Mouse (Mus musculus): ENCODE measurements around the gene Gadd45b. TPM values are rescaled to one million over a fixed set of nuclear protein-coding genes. Genes with fewer than 3 reads are reported as not detected.
A peak's percentile ranks its signal among the peaks of the same experiment; 100 is the strongest.

The Gadd45b gene
- polyA plus RNA-seq (2015; fragmentation: Nextera tagmentation; extraction: Ambion mirVana), result 4.0 and 5.0 TPM in 2 replicates

DNA sequence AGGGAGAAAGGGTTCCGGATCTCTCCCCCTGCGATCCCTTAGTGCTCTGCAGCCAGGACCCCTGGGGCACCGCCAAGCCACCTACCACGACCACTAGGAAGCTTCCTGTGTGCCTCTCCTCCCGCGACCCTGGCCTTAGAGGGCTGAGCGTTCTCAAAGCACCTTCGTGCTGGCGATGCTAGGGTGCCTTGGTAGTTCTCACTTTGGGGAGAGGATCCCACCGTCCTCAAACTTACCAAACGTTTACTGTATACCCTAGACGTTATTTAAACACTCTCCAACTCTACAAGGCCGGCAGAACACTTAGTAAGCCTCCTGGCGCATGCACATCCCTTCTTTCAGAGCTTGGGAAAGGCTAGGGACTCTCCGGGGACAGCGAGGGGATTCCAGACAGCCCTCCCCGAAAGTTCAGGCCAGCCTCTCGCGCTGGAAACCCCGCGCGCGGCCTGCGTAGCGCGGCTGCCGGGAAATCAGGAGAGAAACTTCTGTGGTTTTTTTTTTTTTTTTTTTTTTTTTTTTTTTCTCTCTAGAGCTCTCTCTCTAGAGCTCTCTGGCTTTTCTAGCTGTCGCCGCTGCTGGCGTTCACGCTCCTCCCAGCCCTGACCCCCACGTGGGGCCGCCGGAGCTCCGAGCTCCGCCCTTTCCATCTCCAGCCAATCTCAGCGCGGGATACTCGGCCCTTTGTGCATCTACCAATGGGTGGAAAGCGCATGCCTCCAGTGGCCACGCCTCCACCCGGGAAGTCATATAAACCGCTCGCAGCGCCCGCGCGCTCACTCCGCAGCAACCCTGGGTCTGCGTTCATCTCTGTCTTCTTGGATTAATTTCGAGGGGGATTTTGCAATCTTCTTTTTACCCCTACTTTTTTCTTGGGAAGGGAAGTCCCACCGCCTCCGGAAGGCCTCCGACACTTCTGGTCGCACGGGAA lies at the start of gene Gadd45b:
Gene Gadd45b, plus strand, starts transcription at position 775 of the 928 bp plus-strand sequence.
- peak within 1 kb of the TSS; percentile 68 for H3K27ac ChIP-seq (ENCODE audit: low read length)
- no peaks in the 10 kb centered on the region for H3K9me3 ChIP-seq (replicated peaks; ENCODE audit: control insufficient read depth, low read length)
- H3K27me3 ChIP-seq (ENCODE audit: control insufficient read depth, insufficient read depth, low read depth, low read length), result peaks cover 58% of the 10 kb centered on the region
- H3K4me1 ChIP-seq (ENCODE audit: control insufficient read depth, low read depth, low read length), result peaks cover 43% of the 10 kb centered on the region
- no peaks in the 10 kb centered on the region for H3K36me3 ChIP-seq (ENCODE audit: control insufficient read depth, insufficient read depth)
- H3K4me2 ChIP-seq (ENCODE audit: low read depth, low read length), result peak within 1 kb of the TSS; percentile 92
- H3K4me3 ChIP-seq (ENCODE audit: low read depth, low read length), result peak within 1 kb of the TSS; percentile 62
- H3K9ac ChIP-seq (ENCODE audit: low read depth, low read length), result peak within 1 kb of the TSS; percentile 54
- ATAC-seq (ENCODE audit: low read depth), result peak; percentile 89
- WGBS (ENCODE audit: insufficient replicate concordance), result under 1% methylated on average over 56 of the region's 56 CpGs

DNA sequence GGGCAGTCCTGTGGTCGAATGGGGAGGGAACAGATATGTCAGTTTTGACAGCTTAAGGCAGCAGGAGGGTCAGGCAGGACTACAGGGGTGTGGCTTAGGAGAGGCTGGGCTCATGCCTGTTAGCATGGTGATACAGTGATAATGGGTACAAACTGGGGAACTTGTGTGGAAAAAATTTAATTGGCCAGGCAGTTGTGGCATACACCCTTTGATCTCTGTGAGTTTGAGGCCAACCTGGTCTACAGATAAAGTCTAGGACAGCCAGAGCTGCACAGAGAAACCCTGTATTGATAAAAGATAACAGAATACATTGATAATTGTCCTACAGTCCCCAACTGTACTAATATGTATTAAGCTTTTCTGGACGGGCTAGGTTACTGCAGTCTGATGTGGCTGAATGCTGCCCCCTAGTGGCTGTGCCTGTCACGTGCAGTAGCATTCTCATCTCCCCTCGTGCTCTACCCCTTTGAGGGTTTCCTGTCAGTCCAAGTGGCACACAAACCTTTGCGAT lies 49.7 kb upstream of the Gadd45b start:
- Histone ChIP-seq H3K4me1 (ENCODE audit: control insufficient read depth, low read depth, low read length) (peaks cover 23% of the 10 kb centered on the region), H3K27ac (ENCODE audit: low read length) (peak overlapping the region; percentile 45), H3K27me3 (ENCODE audit: control insufficient read depth, insufficient read depth, low read depth, low read length) (no peaks in the 10 kb centered on the region), H3K4me2 (ENCODE audit: low read depth, low read length) (peak overlapping the region; percentile 25; the same call in 1 of the 2 replicates), H3K36me3 (ENCODE audit: control insufficient read depth, insufficient read depth) (no peaks in the 10 kb centered on the region), H3K4me3 (ENCODE audit: low read depth, low read length) (no peak overlapping the region), H3K9me3 (replicated peaks; ENCODE audit: control insufficient read depth, low read length) (no peaks in the 10 kb centered on the region), H3K9ac (ENCODE audit: low read depth, low read length) (0 out of 2 replicates have a peak overlapping the region, but pooled peaks have one; percentile 4)
- ATAC-seq (ENCODE audit: low read depth), result peak; percentile 92
- WGBS (ENCODE audit: insufficient replicate concordance), result 4% methylated on average over 5 of the region's 5 CpGs

DNA sequence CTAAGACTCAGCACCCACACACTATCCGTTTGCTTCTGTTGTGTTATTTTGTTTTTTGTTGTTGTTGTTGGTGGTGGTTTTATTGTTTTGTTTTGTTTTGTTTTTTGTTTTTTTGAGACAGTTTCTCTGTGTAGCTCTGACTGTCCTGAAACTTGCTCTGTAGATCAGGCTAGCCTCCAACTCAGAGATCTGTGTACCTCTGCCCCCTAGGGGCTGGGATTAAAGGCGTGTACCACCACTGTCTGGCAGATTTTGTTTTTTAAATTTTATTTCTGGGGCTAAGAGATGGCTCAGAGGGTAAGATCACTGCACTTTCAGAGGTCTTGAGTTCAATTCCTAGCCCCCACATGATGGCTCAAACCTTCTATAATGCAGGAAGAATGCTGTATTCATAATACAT lies 49.0 kb upstream of the Gadd45b start:
- no peak for ATAC-seq (ENCODE audit: low read depth)
- H3K9me3 ChIP-seq (replicated peaks; ENCODE audit: control insufficient read depth, low read length), result no peaks in the 10 kb centered on the region
- no peak overlapping the region for H3K9ac ChIP-seq (ENCODE audit: low read depth, low read length)
- no peaks in the 10 kb centered on the region for H3K27me3 ChIP-seq (ENCODE audit: control insufficient read depth, insufficient read depth, low read depth, low read length)
- WGBS (ENCODE audit: insufficient replicate concordance), result 55% methylated on average over 2 of the region's 2 CpGs
- H3K4me1 ChIP-seq (ENCODE audit: control insufficient read depth, low read depth, low read length), result peaks cover 23% of the 10 kb centered on the region
- no peaks in the 10 kb centered on the region for H3K36me3 ChIP-seq (ENCODE audit: control insufficient read depth, insufficient read depth)
- peak overlapping the region; percentile 25; the same call in 1 of the 2 replicates for H3K4me2 ChIP-seq (ENCODE audit: low read depth, low read length)
- H3K27ac ChIP-seq (ENCODE audit: low read length), result peak overlapping the region; percentile 45
- no peak overlapping the region for H3K4me3 ChIP-seq (ENCODE audit: low read depth, low read length)

DNA sequence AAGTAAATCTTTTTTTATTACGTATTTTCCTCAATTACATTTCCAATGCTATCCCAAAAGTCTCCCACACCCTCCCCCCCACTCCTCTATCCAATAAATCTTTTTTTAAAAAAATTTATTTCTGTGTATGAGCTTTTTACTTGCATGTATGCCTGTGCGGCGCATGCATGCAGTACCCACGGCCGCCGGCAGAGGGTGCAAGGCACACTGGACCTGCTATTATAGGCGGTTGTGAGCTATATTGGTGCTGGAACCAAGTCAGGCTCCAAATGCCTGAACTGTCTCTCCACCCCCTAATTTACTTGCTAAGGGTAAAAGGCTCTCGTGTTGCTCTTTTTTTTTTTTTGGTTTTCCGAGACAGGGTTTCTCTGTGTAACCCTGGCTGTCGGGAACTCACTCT lies 48.6 kb upstream of the Gadd45b start:
- 19% methylated on average over 10 of the region's 10 CpGs for WGBS (ENCODE audit: insufficient replicate concordance)
- H3K36me3 ChIP-seq (ENCODE audit: control insufficient read depth, insufficient read depth), result no peaks in the 10 kb centered on the region
- no peak for ATAC-seq (ENCODE audit: low read depth)
- no peak overlapping the region for H3K4me2 ChIP-seq (ENCODE audit: low read depth, low read length)
- H3K9ac ChIP-seq (ENCODE audit: low read depth, low read length), result no peak overlapping the region
- H3K9me3 ChIP-seq (replicated peaks; ENCODE audit: control insufficient read depth, low read length), result no peaks in the 10 kb centered on the region
- no peaks in the 10 kb centered on the region for H3K27me3 ChIP-seq (ENCODE audit: control insufficient read depth, insufficient read depth, low read depth, low read length)
- H3K4me1 ChIP-seq (ENCODE audit: control insufficient read depth, low read depth, low read length), result peaks cover 23% of the 10 kb centered on the region
- H3K4me3 ChIP-seq (ENCODE audit: low read depth, low read length), result no peak overlapping the region
- no peak overlapping the region for H3K27ac ChIP-seq (ENCODE audit: low read length)

DNA sequence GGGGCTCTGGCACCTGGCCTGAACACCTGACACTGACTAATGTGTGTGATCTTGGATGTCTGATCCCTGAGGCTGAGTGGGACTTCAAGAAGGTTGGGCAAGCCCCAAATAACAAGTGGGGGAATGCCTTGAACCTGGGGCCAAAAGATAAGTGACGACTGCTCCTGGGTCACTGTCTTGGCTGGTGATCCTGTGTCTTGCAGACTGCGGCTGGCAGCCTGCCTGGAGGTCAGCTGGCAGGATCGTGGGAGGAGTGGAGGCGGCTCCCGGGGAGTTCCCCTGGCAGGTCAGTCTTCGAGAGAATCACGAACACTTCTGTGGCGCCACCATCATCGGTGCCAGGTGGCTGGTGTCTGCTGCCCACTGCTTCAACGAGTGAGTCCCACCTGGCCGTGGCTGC lies 42.7 kb upstream of the Gadd45b start:
- Histone ChIP-seq H3K27me3 (ENCODE audit: control insufficient read depth, insufficient read depth, low read depth, low read length) (peaks cover 20% of the 10 kb centered on the region), H3K4me1 (ENCODE audit: control insufficient read depth, low read depth, low read length) (no peaks in the 10 kb centered on the region), H3K27ac (ENCODE audit: low read length) (no peak overlapping the region), H3K4me2 (ENCODE audit: low read depth, low read length) (no peak overlapping the region), H3K36me3 (ENCODE audit: control insufficient read depth, insufficient read depth) (no peaks in the 10 kb centered on the region), H3K4me3 (ENCODE audit: low read depth, low read length) (no peak overlapping the region), H3K9me3 (replicated peaks; ENCODE audit: control insufficient read depth, low read length) (no peaks in the 10 kb centered on the region), H3K9ac (ENCODE audit: low read depth, low read length) (no peak overlapping the region)
- ATAC-seq (ENCODE audit: low read depth), result no peak
- WGBS (ENCODE audit: insufficient replicate concordance), result 48% methylated on average over 11 of the region's 11 CpGs

DNA sequence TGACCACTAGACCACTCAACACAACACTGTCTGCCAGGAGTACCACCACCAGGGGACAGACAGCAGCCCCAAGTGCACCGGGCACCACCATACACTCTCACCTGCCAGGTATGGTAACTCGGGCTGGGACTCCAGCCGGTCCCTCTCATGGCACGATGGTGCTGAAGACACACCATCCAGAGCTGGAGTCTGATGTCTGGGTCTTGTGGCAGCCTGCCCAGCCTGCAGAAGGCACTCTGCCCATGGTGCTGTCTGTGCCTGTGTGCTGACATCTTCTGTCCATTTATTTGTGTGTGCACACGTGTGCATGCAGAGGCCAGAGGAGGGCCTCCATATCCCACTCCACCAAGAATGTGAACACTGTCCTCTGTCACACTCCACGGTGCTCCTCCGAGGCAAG lies 34.8 kb upstream of the Gadd45b start:
- Histone ChIP-seq H3K36me3 (ENCODE audit: control insufficient read depth, insufficient read depth) (peaks cover 2% of the 10 kb centered on the region; the same call in 1 of the 2 replicates), H3K9ac (ENCODE audit: low read depth, low read length) (no peak overlapping the region), H3K4me1 (ENCODE audit: control insufficient read depth, low read depth, low read length) (peaks cover 13% of the 10 kb centered on the region), H3K4me3 (ENCODE audit: low read depth, low read length) (no peak overlapping the region), H3K4me2 (ENCODE audit: low read depth, low read length) (no peak overlapping the region), H3K9me3 (replicated peaks; ENCODE audit: control insufficient read depth, low read length) (no peaks in the 10 kb centered on the region), H3K27ac (ENCODE audit: low read length) (no peak overlapping the region), H3K27me3 (ENCODE audit: control insufficient read depth, insufficient read depth, low read depth, low read length) (peaks cover 2% of the 10 kb centered on the region; the same call in 1 of the 2 replicates)
- no peak for ATAC-seq (ENCODE audit: low read depth)
- 68% methylated on average over 7 of the region's 7 CpGs for WGBS (ENCODE audit: insufficient replicate concordance)

DNA sequence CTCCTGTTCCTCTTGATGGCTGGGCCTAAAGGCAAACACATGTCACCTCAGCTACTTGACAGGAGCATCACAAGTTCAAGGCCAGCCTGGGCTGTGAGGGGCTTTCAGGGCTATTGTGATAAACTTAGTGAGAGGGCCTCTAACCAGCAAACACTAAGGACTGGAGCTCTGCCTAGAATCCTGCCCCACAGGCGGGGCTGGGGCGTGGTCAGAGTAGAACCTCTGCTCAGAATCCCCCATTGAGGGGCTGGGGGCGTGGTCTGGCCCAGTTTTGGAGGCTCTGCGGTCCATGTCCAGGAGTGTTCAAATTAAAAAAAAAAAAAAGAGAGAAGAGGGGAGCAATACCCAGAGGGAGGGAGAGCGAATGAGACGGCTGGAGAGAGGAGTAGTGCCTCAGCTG lies 34.2 kb upstream of the Gadd45b start:
- Histone ChIP-seq H3K9me3 (replicated peaks; ENCODE audit: control insufficient read depth, low read length) (no peaks in the 10 kb centered on the region), H3K9ac (ENCODE audit: low read depth, low read length) (no peak overlapping the region), H3K4me1 (ENCODE audit: control insufficient read depth, low read depth, low read length) (peaks cover 13% of the 10 kb centered on the region), H3K36me3 (ENCODE audit: control insufficient read depth, insufficient read depth) (peaks cover 2% of the 10 kb centered on the region; the same call in 1 of the 2 replicates), H3K4me3 (ENCODE audit: low read depth, low read length) (no peak overlapping the region), H3K4me2 (ENCODE audit: low read depth, low read length) (no peak overlapping the region), H3K27me3 (ENCODE audit: control insufficient read depth, insufficient read depth, low read depth, low read length) (no peaks in the 10 kb centered on the region), H3K27ac (ENCODE audit: low read length) (no peak overlapping the region)
- 61% methylated on average over 6 of the region's 6 CpGs for WGBS (ENCODE audit: insufficient replicate concordance)
- no peak for ATAC-seq (ENCODE audit: low read depth)

DNA sequence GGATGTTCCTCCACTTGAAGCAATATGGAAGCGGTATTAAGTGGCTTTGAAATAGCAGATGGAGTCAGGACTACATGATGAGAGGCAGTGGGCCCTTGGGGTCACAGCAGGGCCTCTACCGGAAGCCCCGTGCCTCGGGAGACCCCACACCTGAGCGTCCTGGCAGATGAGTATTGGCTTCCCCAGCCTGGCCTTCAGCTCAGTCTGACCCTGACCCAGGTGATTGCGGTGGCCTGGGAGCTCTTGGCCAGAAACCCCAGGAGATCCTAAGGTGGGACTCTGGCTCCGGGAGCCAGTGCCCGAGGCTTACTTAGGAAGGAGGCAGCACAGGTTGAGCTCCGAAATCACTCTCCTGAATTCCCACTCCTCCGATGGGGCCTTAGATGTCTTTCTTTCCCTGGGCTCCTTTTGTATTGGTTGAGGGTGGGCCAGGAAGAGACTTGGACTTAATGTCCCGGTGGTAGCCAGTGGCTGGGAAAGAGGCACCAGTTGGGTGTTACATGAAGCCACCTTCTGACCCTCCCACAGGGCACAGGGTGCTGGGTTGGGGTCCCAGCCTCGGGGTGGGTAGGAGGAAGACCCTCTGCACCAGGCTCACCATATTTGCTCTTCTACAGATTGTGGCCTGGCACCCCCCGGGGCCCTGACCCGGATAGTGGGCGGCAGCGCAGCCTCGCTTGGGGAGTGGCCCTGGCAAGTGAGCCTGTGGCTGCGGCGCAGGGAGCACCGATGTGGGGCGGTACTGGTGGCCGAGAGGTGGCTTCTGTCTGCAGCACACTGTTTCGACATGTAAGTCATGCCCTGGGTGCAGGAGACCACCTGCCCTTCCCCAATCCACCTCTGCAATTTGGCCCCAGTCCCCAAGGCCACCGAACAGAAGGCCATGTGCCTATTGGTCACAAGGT lies 33.0 kb upstream of the Gadd45b start:
- no peak overlapping the region for H3K4me2 ChIP-seq (ENCODE audit: low read depth, low read length)
- H3K9ac ChIP-seq (ENCODE audit: low read depth, low read length), result no peak overlapping the region
- no peak for ATAC-seq (ENCODE audit: low read depth)
- H3K9me3 ChIP-seq (replicated peaks; ENCODE audit: control insufficient read depth, low read length), result no peaks in the 10 kb centered on the region
- H3K27ac ChIP-seq (ENCODE audit: low read length), result no peak overlapping the region
- 70% methylated on average over 24 of the region's 24 CpGs for WGBS (ENCODE audit: insufficient replicate concordance)
- H3K4me3 ChIP-seq (ENCODE audit: low read depth, low read length), result no peak overlapping the region
- H3K4me1 ChIP-seq (ENCODE audit: control insufficient read depth, low read depth, low read length), result peaks cover 17% of the 10 kb centered on the region
- H3K27me3 ChIP-seq (ENCODE audit: control insufficient read depth, insufficient read depth, low read depth, low read length), result no peaks in the 10 kb centered on the region
- peaks cover 2% of the 10 kb centered on the region; the same call in 1 of the 2 replicates for H3K36me3 ChIP-seq (ENCODE audit: control insufficient read depth, insufficient read depth)

Data from liver, embryonic 16.5 days (tissue).